Mouse (Mus musculus): ENCODE results near the gene Pcca.

- TF ChIP-seq POLR2A (IDR thresholded peaks at IDR 0.05; ENCODE audit: insufficient read length, low read depth) (no peak), POLR2AphosphoS2 (IDR thresholded peaks at IDR 0.05; ENCODE audit: insufficient read length, low read depth) (no peak), TCF3 (IDR thresholded peaks at IDR 0.05; ENCODE audit: insufficient read length, low read depth) (no peak), MAX (IDR thresholded peaks at IDR 0.05; ENCODE audit: low read depth) (no peak), MYOD1 (IDR thresholded peaks at IDR 0.05; ENCODE audit: control insufficient read depth in 1 of 3, insufficient read length in 2 of 3, low read depth in 2 of 3) (no peak), MYOG (IDR thresholded peaks at IDR 0.05; ENCODE audit: control insufficient read depth in 1 of 3, insufficient read depth in 1 of 3, insufficient read length in 2 of 3, low read depth in 2 of 3) (no peak), USF1 (IDR thresholded peaks at IDR 0.05; ENCODE audit: low read depth) (no peak), E2F4 (IDR thresholded peaks at IDR 0.05; ENCODE audit: insufficient read depth) (no peak), TCF12 (IDR thresholded peaks at IDR 0.05; ENCODE audit: insufficient read depth, poor library complexity, severe bottlenecking) (no peak)
Observed at GRCm38 (mm10) chr14:122675661-122676060, 141.5 kb downstream of the Pcca start.

Measured in myocyte (in vitro differentiated cells).